Mouse (Mus musculus): ENCODE data around the gene Hyal4. TPM values are rescaled to one million over a fixed set of nuclear protein-coding genes. Genes with fewer than 3 reads are reported as not detected.

The Hyal4 gene
- not detected for polyA plus RNA-seq (2014; fragmentation: Illumina TruSeq; extraction: RNeasy Lipid Tissue Mini Kit (QIAGEN cat#74804); ENCODE audit: low read depth, low replicate concordance)

DNA sequence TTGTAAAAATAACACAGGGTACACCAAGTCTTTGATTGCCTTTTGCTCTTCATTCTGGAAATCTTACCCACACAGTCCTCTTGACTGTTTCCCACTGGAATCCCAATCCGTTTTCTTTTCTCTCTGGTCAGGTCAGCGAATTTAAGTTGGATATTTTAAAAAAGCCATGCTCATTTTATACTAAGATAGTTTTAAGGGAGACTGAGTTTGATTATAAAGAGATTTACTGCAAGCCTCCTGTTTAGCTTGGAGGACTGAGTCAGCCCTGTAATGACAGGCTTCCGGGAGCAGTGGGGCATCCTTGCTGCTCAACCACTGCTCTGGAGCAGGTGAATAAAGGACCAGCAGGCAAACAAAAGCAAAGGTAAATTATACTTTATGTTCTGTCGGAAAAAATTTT lies at the start of gene Hyal4:
Gene Hyal4, plus strand, starts transcription at position 301 of the 400 bp plus-strand sequence.

DNA sequence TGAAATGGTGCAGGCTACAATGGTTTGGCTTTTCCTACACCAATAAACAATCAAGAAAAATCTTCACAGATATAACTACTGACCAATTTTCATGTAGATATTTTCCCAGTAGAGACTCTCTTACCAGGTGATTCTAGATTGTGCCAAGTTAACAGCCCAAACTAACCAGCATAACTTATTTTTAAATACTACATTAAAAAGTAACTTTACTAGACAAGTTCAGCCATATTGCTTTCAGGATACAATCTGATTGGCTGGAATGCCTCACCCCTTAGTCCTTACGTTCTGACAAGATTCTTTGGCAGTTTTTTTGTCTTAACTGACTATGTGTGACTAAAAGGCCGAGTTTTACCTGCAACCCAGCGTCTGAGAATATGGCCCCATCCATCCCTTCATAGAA lies 15.2 kb upstream of the Hyal4 start, which contains the start of gene Hyal6:
Gene Hyal6, plus strand, starts transcription at position 301 of the 400 bp plus-strand sequence.

DNA sequence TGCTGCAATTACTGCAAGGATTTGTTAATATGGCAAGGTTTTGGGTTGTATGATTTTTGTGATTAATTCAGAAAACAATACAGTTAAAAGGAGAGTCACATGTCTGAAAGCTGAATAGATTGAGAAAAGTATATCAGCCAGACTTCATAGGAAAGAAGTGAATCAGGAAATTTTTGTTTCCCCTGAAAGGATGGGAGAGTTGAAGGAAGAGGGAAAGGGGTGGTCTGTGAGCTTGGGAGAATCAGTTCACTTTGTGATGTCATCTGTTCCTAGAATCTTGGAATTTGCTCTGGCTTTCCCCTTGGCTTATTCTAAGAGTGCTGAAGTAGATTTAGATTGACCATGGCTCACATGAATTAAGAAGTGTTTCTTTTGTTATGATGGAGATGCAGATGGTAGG lies 42.8 kb downstream of the Hyal4 start, which contains the start of gene Spam1:
Gene Spam1, plus strand, starts transcription at position 301 of the 400 bp plus-strand sequence.

Other genes starting within 250 kb of the Hyal4 start
- not detected for gene Iqub, start 233.3 kb upstream of the Hyal4 start, polyA plus RNA-seq (2014; fragmentation: Illumina TruSeq; extraction: RNeasy Lipid Tissue Mini Kit (QIAGEN cat#74804); ENCODE audit: low read depth, low replicate concordance)
- gene Ndufa5, start 220.3 kb upstream of the Hyal4 start, polyA plus RNA-seq (2014; fragmentation: Illumina TruSeq; extraction: RNeasy Lipid Tissue Mini Kit (QIAGEN cat#74804); ENCODE audit: low read depth, low replicate concordance), result 266 TPM
- not detected for gene Asb15, start 220.2 kb upstream of the Hyal4 start, polyA plus RNA-seq (2014; fragmentation: Illumina TruSeq; extraction: RNeasy Lipid Tissue Mini Kit (QIAGEN cat#74804); ENCODE audit: low read depth, low replicate concordance)
- gene Lmod2, start 150.6 kb upstream of the Hyal4 start, polyA plus RNA-seq (2014; fragmentation: Illumina TruSeq; extraction: RNeasy Lipid Tissue Mini Kit (QIAGEN cat#74804); ENCODE audit: low read depth, low replicate concordance), result not detected
- 246 TPM for gene Wasl, start 83.3 kb upstream of the Hyal4 start, polyA plus RNA-seq (2014; fragmentation: Illumina TruSeq; extraction: RNeasy Lipid Tissue Mini Kit (QIAGEN cat#74804); ENCODE audit: low read depth, low replicate concordance)
- not detected for gene Hyal6, start 15.1 kb upstream of the Hyal4 start, polyA plus RNA-seq (2014; fragmentation: Illumina TruSeq; extraction: RNeasy Lipid Tissue Mini Kit (QIAGEN cat#74804); ENCODE audit: low read depth, low replicate concordance)
- not detected for gene Spam1, start 42.9 kb downstream of the Hyal4 start, polyA plus RNA-seq (2014; fragmentation: Illumina TruSeq; extraction: RNeasy Lipid Tissue Mini Kit (QIAGEN cat#74804); ENCODE audit: low read depth, low replicate concordance)
- gene Hyal5, start 109.7 kb downstream of the Hyal4 start, polyA plus RNA-seq (2014; fragmentation: Illumina TruSeq; extraction: RNeasy Lipid Tissue Mini Kit (QIAGEN cat#74804); ENCODE audit: low read depth, low replicate concordance), result not detected
- 2.2 TPM for gene Tmem229a, start 208.0 kb downstream of the Hyal4 start, polyA plus RNA-seq (2014; fragmentation: Illumina TruSeq; extraction: RNeasy Lipid Tissue Mini Kit (QIAGEN cat#74804); ENCODE audit: low read depth, low replicate concordance)